Mouse (Mus musculus): Measurements from ENCODE around the gene Pilra. TPM values are rescaled to one million over a fixed set of nuclear protein-coding genes. Genes with fewer than 3 reads are reported as not detected.

Gene Pilra
- polyA plus RNA-seq, 1 experiment, result 0.53 TPM

GRCm38 (mm10) chr5:137787151-137787928 lies 48.7 kb downstream of the Pilra start, which contains the start of the genes Mepce and Zcwpw1:
Mepce (minus strand) TSS chr5:137787655.
Zcwpw1 (plus strand) TSS chr5:137787798.
- Histone ChIP-seq H3K27ac (ENCODE audit: insufficient read depth, low read length) (peak within 1 kb of the TSS; percentile 84), H3K4me1 (ENCODE audit: control insufficient read depth, insufficient read depth, low read length) (peaks cover 4% of the 10 kb centered on the region; the same call in 1 of the 2 replicates), H3K4me3 (ENCODE audit: insufficient read depth, low read length) (peak within 1 kb of the TSS; percentile 71)
- peak; percentile 74; the same call in 1 of the 2 replicates for TF ChIP-seq CTCF (IDR thresholded peaks at IDR 0.05; ENCODE audit: borderline replicate concordance, insufficient read depth, low read length)
- peak; percentile 73 for TF ChIP-seq POLR2A (IDR thresholded peaks at IDR 0.05; ENCODE audit: low read depth, low read length)

GRCm38 (mm10) chr5:137786109-137786942 lies 49.8 kb downstream of the Pilra start:
- peak overlapping the region; percentile 71 for H3K4me3 ChIP-seq (ENCODE audit: insufficient read depth, low read length)
- TF ChIP-seq CTCF (IDR thresholded peaks at IDR 0.05; ENCODE audit: borderline replicate concordance, insufficient read depth, low read length) (no peak), POLR2A (IDR thresholded peaks at IDR 0.05; ENCODE audit: low read depth, low read length) (peak; percentile 98)
- H3K4me1 ChIP-seq (ENCODE audit: control insufficient read depth, insufficient read depth, low read length), result peaks cover 4% of the 10 kb centered on the region; the same call in 1 of the 2 replicates
- H3K27ac ChIP-seq (ENCODE audit: insufficient read depth, low read length), result peak overlapping the region; percentile 84

GRCm38 (mm10) chr5:137785164-137786031 lies 50.7 kb downstream of the Pilra start:
- peaks cover 4% of the 10 kb centered on the region; the same call in 1 of the 2 replicates for H3K4me1 ChIP-seq (ENCODE audit: control insufficient read depth, insufficient read depth, low read length)
- H3K4me3 ChIP-seq (ENCODE audit: insufficient read depth, low read length), result peak overlapping the region; percentile 71
- H3K27ac ChIP-seq (ENCODE audit: insufficient read depth, low read length), result peak overlapping the region; percentile 84
- TF ChIP-seq POLR2A (IDR thresholded peaks at IDR 0.05; ENCODE audit: low read depth, low read length) (no peak; the same call in 1 of the 2 replicates), CTCF (IDR thresholded peaks at IDR 0.05; ENCODE audit: borderline replicate concordance, insufficient read depth, low read length) (no peak)

- H3K27ac ChIP-seq (ENCODE audit: insufficient read depth, low read length), result no peak overlapping the region
- H3K4me3 ChIP-seq (ENCODE audit: insufficient read depth, low read length), result peak overlapping the region; percentile 71
- H3K4me1 ChIP-seq (ENCODE audit: control insufficient read depth, insufficient read depth, low read length), result peaks cover 7% of the 10 kb centered on the region
- TF ChIP-seq POLR2A (IDR thresholded peaks at IDR 0.05; ENCODE audit: low read depth, low read length), result no peak
- no peak for TF ChIP-seq CTCF (IDR thresholded peaks at IDR 0.05; ENCODE audit: borderline replicate concordance, insufficient read depth, low read length)
Measured at GRCm38 (mm10) chr5:137784546-137784945, 51.5 kb downstream of the Pilra start.

GRCm38 (mm10) chr5:137783901-137784540 lies 52.1 kb downstream of the Pilra start:
- Histone ChIP-seq H3K4me1 (ENCODE audit: control insufficient read depth, insufficient read depth, low read length) (peaks cover 7% of the 10 kb centered on the region), H3K27ac (ENCODE audit: insufficient read depth, low read length) (no peak overlapping the region), H3K4me3 (ENCODE audit: insufficient read depth, low read length) (peak overlapping the region; percentile 2; the same call in 1 of the 2 replicates)
- TF ChIP-seq CTCF (IDR thresholded peaks at IDR 0.05; ENCODE audit: borderline replicate concordance, insufficient read depth, low read length) (no peak), POLR2A (IDR thresholded peaks at IDR 0.05; ENCODE audit: low read depth, low read length) (no peak)

- TF ChIP-seq CTCF (IDR thresholded peaks at IDR 0.05; ENCODE audit: borderline replicate concordance, insufficient read depth, low read length) (no peak), POLR2A (IDR thresholded peaks at IDR 0.05; ENCODE audit: low read depth, low read length) (no peak)
- Histone ChIP-seq H3K4me3 (ENCODE audit: insufficient read depth, low read length) (no peak overlapping the region), H3K27ac (ENCODE audit: insufficient read depth, low read length) (no peak overlapping the region), H3K4me1 (ENCODE audit: control insufficient read depth, insufficient read depth, low read length) (peaks cover 7% of the 10 kb centered on the region)
Measured at GRCm38 (mm10) chr5:137782776-137783522, 53.1 kb downstream of the Pilra start.

GRCm38 (mm10) chr5:137781661-137782060 lies 54.4 kb downstream of the Pilra start:
- no peak overlapping the region for H3K27ac ChIP-seq (ENCODE audit: insufficient read depth, low read length)
- no peak overlapping the region for H3K4me3 ChIP-seq (ENCODE audit: insufficient read depth, low read length)
- no peak for TF ChIP-seq CTCF (IDR thresholded peaks at IDR 0.05; ENCODE audit: borderline replicate concordance, insufficient read depth, low read length)
- no peak for TF ChIP-seq POLR2A (IDR thresholded peaks at IDR 0.05; ENCODE audit: low read depth, low read length)
- H3K4me1 ChIP-seq (ENCODE audit: control insufficient read depth, insufficient read depth, low read length), result peaks cover 9% of the 10 kb centered on the region
